Mouse (Mus musculus) ES-Bruce4 (cell line): Measurements from ENCODE around the gene Cnot2. TPM values are rescaled to one million over a fixed set of nuclear protein-coding genes. Genes with fewer than 3 reads are reported as not detected.

Experiments used
- H3K27ac ChIP-seq: 2 replicates; pipeline ENCODE4 v1.5.1; 2012; ENCODE audit warnings: low read length, inconsistent platforms; ENCODE audit not compliant: insufficient read depth
- H3K27me3 ChIP-seq: 2 replicates; pipeline ENCODE4 v1.6.1; 2012; ENCODE audit warnings: mild to moderate bottlenecking, low read length, inconsistent platforms; ENCODE audit not compliant: control insufficient read depth, poor library complexity, insufficient read depth, severe bottlenecking
- H3K36me3 ChIP-seq: 2 replicates; pipeline ENCODE4 v1.6.1; 2012; ENCODE audit warnings: inconsistent platforms, mild to moderate bottlenecking, low read length, moderate library complexity; ENCODE audit not compliant: control insufficient read depth, poor library complexity, insufficient read depth, severe bottlenecking
- H3K4me1 ChIP-seq: one replicate; pipeline ENCODE4 v1.8.1; 2011; ENCODE audit warnings: low read length; ENCODE audit not compliant: control insufficient read depth, insufficient read depth
- H3K4me3 ChIP-seq: 2 replicates; pipeline ENCODE4 v1.5.1; 2011; ENCODE audit warnings: low read depth, mild to moderate bottlenecking, low read length
- H3K9ac ChIP-seq: 2 replicates; pipeline ENCODE4 v1.6.1; 2012; ENCODE audit warnings: low read depth, mild to moderate bottlenecking, inconsistent platforms; ENCODE audit not compliant: poor library complexity, severe bottlenecking
- H3K9me3 ChIP-seq: replicated peaks from 2 replicates; pipeline ENCODE4 v1.6.1; 2012; ENCODE audit warnings: mild to moderate bottlenecking, low read length, inconsistent platforms; ENCODE audit not compliant: control insufficient read depth, poor library complexity, insufficient read depth, severe bottlenecking
- CTCF ChIP-seq: IDR thresholded peaks from one replicate; pipeline ENCODE4 v1.8.1; 2011; ENCODE audit warnings: low read depth, low read length
- EP300 ChIP-seq: IDR thresholded peaks from 2 replicates; pipeline ENCODE4 v1.6.1; 2011; ENCODE audit warnings: low read depth, low read length; ENCODE audit not compliant: insufficient read depth
- POLR2A ChIP-seq: IDR thresholded peaks from one replicate; pipeline ENCODE4 v1.8.1; 2011; ENCODE audit warnings: low read length; ENCODE audit not compliant: insufficient read depth
- polyA plus RNA-seq: library from polyadenylated mRNA; stranded (reverse); fragments of >200 nt; gene quantifications from 2 replicates; pipeline ENCODE4 v1.2.4, GENCODE M21; 2011; ENCODE audit warnings: low read depth; ENCODE audit not compliant: missing spikeins, insufficient read depth, insufficient read length

Gene Cnot2
- polyA plus RNA-seq, 1 experiment = 126 TPM

GRCm38 (mm10) chr10:116476559-116476958 lies 104.8 kb downstream of the Cnot2 start:
- H3K9me3 ChIP-seq = peaks cover 7% of the 10 kb centered on the region; the same call in 1 of the 2 replicates
- no peak overlapping the region for H3K4me3 ChIP-seq
- H3K27me3 ChIP-seq = peaks cover 12% of the 10 kb centered on the region
- H3K4me1 ChIP-seq = no peaks in the 10 kb centered on the region
- TF ChIP-seq POLR2A (no peak), EP300 (no peak), CTCF (no peak)
- H3K36me3 ChIP-seq = no peaks in the 10 kb centered on the region
- no peak overlapping the region for H3K27ac ChIP-seq
- no peak overlapping the region for H3K9ac ChIP-seq

- Histone ChIP-seq H3K9me3 (peaks cover 7% of the 10 kb centered on the region; the same call in 1 of the 2 replicates), H3K9ac (no peak overlapping the region), H3K4me1 (no peaks in the 10 kb centered on the region), H3K27me3 (peaks cover 12% of the 10 kb centered on the region), H3K27ac (no peak overlapping the region), H3K4me3 (no peak overlapping the region), H3K36me3 (no peaks in the 10 kb centered on the region)
- no peak for TF ChIP-seq CTCF
- no peak for TF ChIP-seq POLR2A
Measured at GRCm38 (mm10) chr10:116475725-116476124, 105.6 kb downstream of the Cnot2 start.

GRCm38 (mm10) chr10:116473759-116474549 lies 107.4 kb downstream of the Cnot2 start, which contains the start of gene Kcnmb4:
Kcnmb4 (minus strand) TSS chr10:116473878.
- Histone ChIP-seq H3K27me3 (peaks cover 12% of the 10 kb centered on the region), H3K4me1 (no peaks in the 10 kb centered on the region), H3K4me3 (peak within 1 kb of the TSS; percentile 80), H3K36me3 (no peaks in the 10 kb centered on the region), H3K27ac (no peak within 1 kb of the TSS), H3K9me3 (peaks cover 7% of the 10 kb centered on the region; the same call in 1 of the 2 replicates), H3K9ac (peak within 1 kb of the TSS; percentile 90)
- no peak for TF ChIP-seq EP300
- no peak for TF ChIP-seq CTCF
- TF ChIP-seq POLR2A = no peak

GRCm38 (mm10) chr10:116473071-116473758 lies 108.1 kb downstream of the Cnot2 start:
- peak overlapping the region; percentile 63 for H3K4me3 ChIP-seq
- no peaks in the 10 kb centered on the region for H3K36me3 ChIP-seq
- no peaks in the 10 kb centered on the region for H3K4me1 ChIP-seq
- H3K27ac ChIP-seq = no peak overlapping the region
- TF ChIP-seq POLR2A (no peak), EP300 (no peak), CTCF (no peak)
- H3K9ac ChIP-seq = peak overlapping the region; percentile 90
- H3K9me3 ChIP-seq = peaks cover 7% of the 10 kb centered on the region; the same call in 1 of the 2 replicates
- H3K27me3 ChIP-seq = peaks cover 12% of the 10 kb centered on the region

GRCm38 (mm10) chr10:116472579-116472978 lies 108.7 kb downstream of the Cnot2 start:
- peak overlapping the region; percentile 63 for H3K4me3 ChIP-seq
- H3K9ac ChIP-seq = peak overlapping the region; percentile 90
- H3K4me1 ChIP-seq = no peaks in the 10 kb centered on the region
- no peak for TF ChIP-seq EP300
- no peak for TF ChIP-seq CTCF
- TF ChIP-seq POLR2A = no peak
- H3K27ac ChIP-seq = no peak overlapping the region
- H3K36me3 ChIP-seq = no peaks in the 10 kb centered on the region
- H3K27me3 ChIP-seq = peaks cover 12% of the 10 kb centered on the region
- H3K9me3 ChIP-seq = peaks cover 7% of the 10 kb centered on the region; the same call in 1 of the 2 replicates

- Histone ChIP-seq H3K4me3 (no peak overlapping the region), H3K36me3 (no peaks in the 10 kb centered on the region), H3K27me3 (peaks cover 12% of the 10 kb centered on the region), H3K27ac (no peak overlapping the region), H3K9ac (no peak overlapping the region), H3K4me1 (no peaks in the 10 kb centered on the region), H3K9me3 (no peaks in the 10 kb centered on the region)
- no peak for TF ChIP-seq POLR2A
- TF ChIP-seq CTCF = no peak
- no peak for TF ChIP-seq EP300
Measured at GRCm38 (mm10) chr10:116470306-116470925, 110.9 kb downstream of the Cnot2 start.
